ENCODE assay signal across 32 mouse cellular contexts in genomic region chr14:15637681-15638080, GRCm38 (mm10).
"Had no signal": no experiment of that assay in that cellular context is flagged by ENCODE, and none has a peak within 500 bp of the region (broad histone marks: within the 10 kb centered on the region; RNA-seq: fewer than 3 reads in every experiment).

No protein-coding gene starts in this region.

- H3K27ac ChIP-seq: heart, embryonic 10.5 days; heart, embryonic 13.5 days; heart, embryonic 15.5 days; hindbrain, embryonic 10.5 days; hindbrain, embryonic 12.5 days; hindbrain, embryonic 13.5 days; hindbrain, embryonic 14.5 days; hindbrain, embryonic 15.5 days; hindbrain, postnatal 0 days; kidney, embryonic 15.5 days; kidney, postnatal 0 days; layer of hippocampus, adult 2 months; left cerebral cortex, adult 2 months had no signal

- H3K4me1 ChIP-seq: heart, embryonic 10.5 days; heart, embryonic 13.5 days; heart, embryonic 15.5 days; hindbrain, embryonic 10.5 days; hindbrain, embryonic 12.5 days; hindbrain, embryonic 13.5 days; hindbrain, embryonic 15.5 days; kidney, embryonic 15.5 days had no signal

- H3K9ac ChIP-seq: heart, embryonic 13.5 days; heart, embryonic 15.5 days; hindbrain, embryonic 12.5 days; hindbrain, embryonic 13.5 days; hindbrain, embryonic 14.5 days; hindbrain, embryonic 15.5 days; kidney, embryonic 15.5 days had no signal

- H3K36me3 ChIP-seq: heart, embryonic 10.5 days; heart, embryonic 13.5 days; heart, embryonic 15.5 days; hindbrain, embryonic 10.5 days; hindbrain, embryonic 12.5 days; hindbrain, embryonic 13.5 days; hindbrain, embryonic 15.5 days; kidney, embryonic 15.5 days had no signal

- H3K4me3 ChIP-seq: heart, embryonic 10.5 days; heart, embryonic 13.5 days; heart, embryonic 15.5 days; hindbrain, embryonic 10.5 days; hindbrain, embryonic 12.5 days; hindbrain, embryonic 13.5 days; hindbrain, embryonic 15.5 days; kidney, embryonic 15.5 days; layer of hippocampus, adult 2 months; left cerebral cortex, adult 2 months had no signal

- ATAC-seq: hindbrain, embryonic 16.5 days; hindbrain, postnatal 0 days; inflammation-experienced regulatory T-cells, adult 6 months had no signal

- H3K9me3 ChIP-seq: heart, embryonic 10.5 days; heart, embryonic 13.5 days; heart, embryonic 15.5 days; hindbrain, embryonic 10.5 days; hindbrain, embryonic 12.5 days; hindbrain, embryonic 13.5 days; hindbrain, embryonic 15.5 days; kidney, embryonic 15.5 days had no signal

- H3K4me2 ChIP-seq: heart, embryonic 11.5 days; heart, embryonic 13.5 days; heart, embryonic 15.5 days; hindbrain, embryonic 12.5 days; hindbrain, embryonic 13.5 days; hindbrain, embryonic 14.5 days; hindbrain, embryonic 15.5 days; kidney, embryonic 15.5 days had no signal

- DNase-seq: heart, postnatal 10 days; heart, postnatal 14 days; heart, postnatal 36 days; heart, postnatal 4 days; kidney, adult 11 months; kidney, adult 18-20 months; kidney, adult 2 months; kidney, adult 8-10 months; kidney, adult 9 months; kidney, postnatal 10 days; kidney, postnatal 14 days; kidney, postnatal 25 days; kidney, postnatal 36 days; kidney, postnatal 4 days; layer of hippocampus, adult 9-11 months; layer of hippocampus, postnatal 36 days had no signal

- H3K27me3 ChIP-seq: heart, embryonic 13.5 days; heart, embryonic 15.5 days; hindbrain, embryonic 12.5 days; hindbrain, embryonic 13.5 days; hindbrain, embryonic 15.5 days; kidney, embryonic 15.5 days had no signal
